Mouse (Mus musculus) layer of hippocampus, adult 11-12 months (tissue): ENCODE measurements at regions not wholly inside any gene's neighbourhood (a gene's known extent, or its start where the extent isn't known, plus 50 kb on each side); places are given as distances from the start of the nearest gene placed in this dataset.

Experiments
- DNase-seq: peaks from one replicate; pipeline ENCODE4 v3.0.0; 2022; ENCODE audit warnings: low spot score

DNA sequence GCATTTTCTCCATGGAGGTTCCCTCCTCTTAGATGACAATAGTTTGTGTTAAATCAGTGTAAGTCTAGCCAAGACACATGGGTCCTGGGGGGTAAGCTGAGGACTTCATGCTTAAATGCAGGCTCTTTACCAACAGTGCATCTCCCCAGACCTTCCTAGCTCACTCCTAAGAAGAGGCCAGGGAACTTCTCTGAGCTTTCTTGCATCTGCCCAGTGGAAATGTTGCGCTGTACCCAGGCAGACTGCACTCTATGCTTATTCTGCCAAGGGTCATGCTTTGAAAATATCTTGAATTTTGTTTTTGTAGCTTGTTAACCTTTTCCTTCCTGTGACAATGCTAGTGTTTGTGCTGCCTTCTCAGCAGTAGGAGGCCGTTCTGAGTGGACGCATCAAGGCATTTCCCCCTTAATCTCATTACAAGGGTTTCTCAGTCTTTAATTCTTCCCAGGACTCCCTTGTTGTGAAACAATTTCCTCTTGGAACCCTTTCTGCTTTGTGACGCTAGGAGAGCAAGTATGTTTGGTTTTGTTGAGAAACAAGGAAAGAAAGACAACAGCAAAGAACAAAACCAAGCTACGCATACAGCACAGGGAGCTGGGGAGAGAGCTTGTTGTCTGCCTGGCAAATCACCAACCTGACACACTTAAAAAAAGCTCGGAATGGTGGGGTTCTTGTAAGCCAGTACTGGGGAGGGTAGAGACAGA, 88.3 kb upstream of the Irf2bp2 start:
- DNase-seq, result no peak

DNA sequence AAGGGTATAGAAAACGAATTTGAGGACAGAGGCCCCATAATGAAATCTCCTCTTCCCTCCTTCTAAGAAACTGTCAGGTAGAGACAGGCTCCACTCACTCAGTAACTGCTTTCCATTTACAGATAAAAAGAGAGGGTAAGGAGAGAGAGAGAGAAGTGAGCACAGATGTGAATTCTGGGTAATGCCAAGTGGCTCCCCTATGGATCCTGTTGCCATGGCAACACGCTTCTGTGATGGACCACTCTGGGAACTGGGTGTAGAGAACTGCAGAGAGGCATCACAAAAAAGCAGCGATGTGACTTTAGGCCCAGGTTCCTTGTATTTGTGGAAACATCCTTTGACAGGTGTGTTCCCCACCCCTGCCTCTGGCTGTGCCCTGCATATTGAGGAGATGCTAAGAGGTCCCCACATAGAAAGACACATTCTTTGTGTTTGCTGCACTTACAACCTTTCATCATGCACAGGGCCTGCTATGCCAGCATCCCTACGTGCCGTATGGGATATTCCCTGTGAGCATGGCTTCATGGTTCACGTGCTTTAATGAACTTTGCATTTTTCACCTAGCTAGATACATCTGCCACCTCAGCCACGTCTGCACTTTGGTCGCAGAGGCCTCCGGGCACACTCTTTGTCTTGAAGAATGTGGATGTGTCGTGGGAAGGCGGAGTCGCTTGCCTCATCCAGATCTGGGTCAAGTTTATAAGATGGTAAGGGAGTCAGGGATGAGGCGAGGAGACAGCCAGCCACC, 84.4 kb upstream of the Irf2bp2 start:
- no peak for DNase-seq

DNA sequence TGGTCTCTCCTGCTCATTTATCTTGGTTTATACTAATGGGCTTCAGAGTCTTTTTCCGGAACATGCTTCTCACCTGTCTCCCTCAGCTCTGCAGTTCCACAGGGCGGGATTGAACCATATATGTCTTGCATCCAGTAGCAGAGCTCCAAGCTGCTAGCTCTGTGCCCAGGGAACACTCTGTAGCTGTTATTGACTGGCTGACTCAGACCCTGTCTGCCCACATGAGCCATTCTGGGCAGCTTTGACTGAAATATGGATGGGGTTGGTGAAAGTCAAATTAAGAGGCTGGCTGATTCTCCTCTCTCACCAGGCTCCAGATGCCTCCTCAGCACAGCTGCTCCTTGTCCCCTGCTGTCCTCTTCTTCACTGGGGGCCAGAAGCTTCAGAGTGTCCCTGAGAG, 81.4 kb upstream of the Irf2bp2 start:
- DNase-seq, result peak; percentile 45

DNA sequence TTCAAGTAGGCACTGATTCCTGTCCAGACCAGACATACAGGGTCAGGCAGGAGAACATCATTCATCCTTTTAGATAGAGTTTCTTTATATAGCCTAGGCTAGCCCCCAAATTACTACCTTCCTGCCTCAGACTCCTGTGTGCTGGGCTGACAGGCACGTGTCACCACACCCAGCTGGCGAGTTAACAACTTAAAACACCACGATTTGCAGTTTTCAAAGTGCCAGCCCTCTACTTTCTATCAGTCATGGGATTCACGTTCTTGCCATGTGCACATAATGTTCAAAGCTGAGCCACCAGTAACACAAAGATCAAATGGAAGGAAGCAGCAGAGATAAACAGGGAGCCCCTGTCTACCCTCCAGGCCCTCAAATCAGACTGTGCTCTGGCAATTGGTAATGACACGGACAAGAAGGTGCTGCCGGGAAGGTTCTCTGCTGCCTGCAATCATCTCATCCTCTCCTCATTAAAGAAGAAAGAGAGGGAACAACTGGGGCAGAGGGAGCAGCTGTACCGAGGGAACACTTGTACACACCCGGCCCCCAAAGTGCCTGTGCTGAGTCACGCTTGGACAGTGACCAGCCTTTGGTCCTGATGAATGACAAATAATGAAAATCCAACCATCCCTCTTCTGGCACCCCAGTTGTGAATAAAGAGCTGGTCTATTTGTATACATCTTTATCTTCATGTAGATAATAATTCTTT, 79.4 kb upstream of the Irf2bp2 start:
- DNase-seq, result no peak

DNA sequence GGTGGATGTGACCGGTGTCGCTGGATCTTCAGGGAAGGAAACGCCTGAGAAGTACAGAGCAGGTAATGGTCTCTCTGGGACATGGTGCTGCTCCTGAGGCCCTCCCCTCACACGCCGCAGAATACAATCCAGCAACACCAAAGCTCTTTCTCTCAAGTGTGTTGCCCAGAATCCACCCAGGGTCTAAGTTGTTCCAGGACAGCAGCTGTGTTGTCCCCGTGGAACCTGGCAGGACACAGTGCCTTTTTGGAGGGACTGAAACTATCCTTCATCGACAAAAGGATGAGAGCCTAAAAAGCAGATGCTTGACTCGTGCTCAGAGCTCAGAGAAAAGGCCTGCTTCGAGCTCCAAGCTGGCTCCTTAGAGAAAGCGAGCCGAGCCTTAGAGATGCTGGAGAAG, 77.8 kb upstream of the Irf2bp2 start:
- DNase-seq, result no peak

DNA sequence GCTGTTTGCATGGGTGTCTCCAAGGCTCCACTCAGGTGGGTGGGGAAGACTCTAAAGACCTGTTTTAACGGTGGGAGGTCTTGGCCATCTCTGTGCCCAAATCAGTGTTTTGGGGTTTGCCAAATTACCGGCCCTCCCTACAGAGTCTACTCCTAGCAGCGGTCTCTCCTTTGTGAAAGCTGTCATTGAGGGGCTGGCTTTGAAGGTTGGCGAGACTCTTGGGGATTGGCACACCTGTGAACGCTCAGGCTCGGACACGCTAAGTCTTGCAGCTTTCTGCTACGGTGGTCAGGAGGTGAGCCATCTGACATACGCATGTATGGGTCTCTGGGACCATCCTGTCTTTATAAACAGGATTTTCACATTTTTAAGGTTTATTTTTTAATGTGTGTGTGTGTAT, 76.1 kb upstream of the Irf2bp2 start:
- no peak for DNase-seq

DNA sequence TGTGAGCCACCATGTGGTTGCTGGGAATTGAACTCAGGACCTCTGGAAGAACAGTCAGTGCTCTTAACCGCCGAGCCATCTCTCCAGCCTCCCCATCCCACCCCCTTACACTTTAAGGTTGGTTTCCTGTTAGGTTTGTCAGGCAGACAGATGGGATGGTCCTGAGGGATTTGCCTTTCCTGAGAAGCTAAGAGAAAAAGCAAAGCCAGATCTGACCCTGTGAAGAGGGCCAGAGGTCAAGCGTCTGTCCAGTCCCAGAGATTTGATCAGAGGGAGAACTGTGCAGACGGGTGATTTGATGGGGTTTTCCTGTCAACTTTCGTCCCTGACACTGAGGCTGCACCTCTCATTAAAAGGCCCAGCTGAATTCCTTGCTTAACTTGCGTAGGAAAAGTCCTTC, 75.4 kb upstream of the Irf2bp2 start:
- DNase-seq, result no peak

DNA sequence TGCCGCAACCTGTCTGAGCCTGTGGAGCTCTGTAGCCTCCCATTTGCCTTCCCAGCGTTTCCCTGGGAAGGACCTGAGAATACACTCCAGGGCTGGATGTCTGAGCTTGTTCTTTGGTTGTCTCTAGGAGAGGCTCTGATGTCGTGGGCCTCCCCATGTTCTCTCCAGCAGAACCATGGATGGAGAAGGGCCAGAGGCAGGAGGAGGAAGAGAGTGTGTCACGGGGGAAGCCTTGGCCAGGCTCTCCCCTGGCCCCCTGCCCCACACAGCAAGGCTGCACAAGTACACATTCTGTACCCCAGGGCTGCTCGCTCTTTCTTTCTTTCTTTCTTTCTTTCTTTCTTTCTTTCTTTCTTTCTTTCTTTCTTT, 74.9 kb upstream of the Irf2bp2 start:
- peak; percentile 27 for DNase-seq

DNA sequence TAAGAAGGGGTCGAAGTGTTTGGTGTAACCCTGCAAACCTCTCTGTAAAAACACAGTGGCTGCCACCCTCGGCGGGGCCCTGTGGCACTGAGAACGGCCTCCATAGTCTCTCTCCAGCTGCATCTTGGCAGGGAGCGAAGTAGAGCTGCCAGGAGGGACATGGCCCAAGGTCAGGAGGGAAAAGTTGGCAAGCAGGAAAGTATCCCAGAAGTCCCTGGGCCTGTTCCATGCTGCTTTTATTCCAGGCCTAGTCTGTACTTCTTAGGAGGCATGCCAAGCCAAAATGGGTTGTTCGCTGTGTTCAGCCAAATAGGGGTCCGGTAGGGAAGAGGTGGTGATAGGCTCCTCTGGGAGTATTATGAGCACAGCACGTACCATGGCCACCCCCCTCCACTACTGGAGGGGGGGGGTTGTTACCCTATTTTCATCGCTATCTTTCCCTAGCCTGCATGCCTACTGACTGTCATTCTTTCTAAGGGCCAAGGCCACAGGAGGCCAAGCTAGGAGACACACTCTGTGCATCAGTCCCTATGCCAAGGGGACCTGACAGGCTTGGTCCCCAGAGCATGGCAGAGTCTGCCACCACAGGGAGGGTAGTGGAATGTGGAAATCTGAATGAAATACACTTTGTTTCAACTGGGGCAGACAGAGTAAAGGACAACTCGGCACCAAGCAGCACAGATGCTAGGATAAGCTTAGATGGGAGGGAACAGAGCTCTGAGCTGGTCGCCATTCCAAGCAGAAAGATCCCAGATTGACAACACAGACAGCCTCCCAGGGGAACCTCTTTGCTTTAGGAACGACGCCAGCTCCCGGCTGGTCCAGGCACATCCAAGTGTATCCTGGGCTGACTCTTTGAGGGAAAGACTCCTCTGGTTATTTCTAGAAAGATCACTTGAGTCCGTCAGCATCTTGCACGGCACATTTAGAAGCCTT, 74.2 kb upstream of the Irf2bp2 start:
- DNase-seq, result peak; percentile 82

DNA sequence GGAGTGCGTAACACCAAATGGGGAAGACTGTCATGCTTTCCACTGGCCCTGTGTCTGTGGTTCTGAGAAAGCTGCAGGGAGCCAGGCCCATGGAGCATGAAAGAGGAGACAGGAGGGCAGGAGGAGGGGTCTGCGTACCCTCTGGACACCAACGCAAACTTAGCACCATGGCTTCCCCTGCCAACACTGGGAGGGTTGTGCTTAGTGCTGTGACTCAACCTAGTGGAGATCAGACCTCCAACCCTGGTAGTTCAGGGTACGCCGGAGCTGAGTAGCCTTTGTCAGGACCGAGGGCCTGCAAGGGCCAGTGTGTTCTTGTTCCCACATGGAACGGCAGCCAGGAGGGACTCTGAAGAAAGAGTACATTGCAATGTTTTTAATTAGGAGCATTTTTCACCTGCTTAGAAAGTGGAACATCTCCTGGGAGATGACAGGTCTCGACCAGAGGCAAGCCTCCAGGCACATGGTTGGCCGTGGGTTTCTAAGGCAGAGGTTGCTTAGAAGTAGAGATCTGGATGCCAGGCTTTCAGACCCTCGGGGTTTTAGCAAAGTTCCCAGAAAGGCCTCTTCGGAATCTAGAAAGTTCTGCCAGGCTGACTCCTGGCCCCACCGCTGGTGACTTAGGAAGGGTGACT, 73.4 kb upstream of the Irf2bp2 start:
- no peak for DNase-seq

DNA sequence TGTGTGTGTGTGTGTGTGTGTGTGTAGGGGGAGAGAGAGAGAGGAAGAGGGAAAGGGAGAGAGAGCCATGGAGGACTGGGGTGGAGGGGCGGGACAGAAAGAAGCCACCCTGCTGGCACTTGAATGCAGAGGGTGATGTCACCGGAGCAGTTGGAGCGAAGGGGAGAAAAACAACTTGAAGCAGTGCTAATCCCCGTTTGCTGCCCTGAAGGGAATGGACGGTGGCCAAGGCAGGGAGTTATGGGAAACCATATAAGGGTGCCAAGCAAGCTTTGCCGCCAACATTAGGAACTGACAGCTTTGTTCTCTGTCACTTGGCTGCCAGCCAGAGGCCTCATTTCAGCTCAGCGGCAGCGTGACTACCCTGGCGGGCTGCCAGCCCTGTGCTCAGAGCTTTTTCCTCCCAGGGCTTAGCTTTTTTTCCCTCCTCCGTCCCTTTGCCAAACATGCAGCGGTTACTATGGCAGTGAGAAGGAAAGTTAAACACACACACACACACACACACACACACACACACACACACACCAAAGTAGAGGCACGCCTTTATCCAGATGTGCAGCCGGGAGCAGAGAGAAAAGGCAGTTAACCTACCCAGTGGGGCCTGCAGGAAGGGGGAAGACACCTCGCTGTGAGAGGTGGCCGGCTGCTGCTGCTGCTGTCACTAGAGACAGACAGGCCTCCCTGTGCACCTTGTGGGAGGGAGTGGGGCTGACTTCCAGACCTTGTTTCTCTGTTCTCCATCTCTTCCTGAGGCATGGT, 72.7 kb upstream of the Irf2bp2 start:
- DNase-seq, result peak; percentile 100

DNA sequence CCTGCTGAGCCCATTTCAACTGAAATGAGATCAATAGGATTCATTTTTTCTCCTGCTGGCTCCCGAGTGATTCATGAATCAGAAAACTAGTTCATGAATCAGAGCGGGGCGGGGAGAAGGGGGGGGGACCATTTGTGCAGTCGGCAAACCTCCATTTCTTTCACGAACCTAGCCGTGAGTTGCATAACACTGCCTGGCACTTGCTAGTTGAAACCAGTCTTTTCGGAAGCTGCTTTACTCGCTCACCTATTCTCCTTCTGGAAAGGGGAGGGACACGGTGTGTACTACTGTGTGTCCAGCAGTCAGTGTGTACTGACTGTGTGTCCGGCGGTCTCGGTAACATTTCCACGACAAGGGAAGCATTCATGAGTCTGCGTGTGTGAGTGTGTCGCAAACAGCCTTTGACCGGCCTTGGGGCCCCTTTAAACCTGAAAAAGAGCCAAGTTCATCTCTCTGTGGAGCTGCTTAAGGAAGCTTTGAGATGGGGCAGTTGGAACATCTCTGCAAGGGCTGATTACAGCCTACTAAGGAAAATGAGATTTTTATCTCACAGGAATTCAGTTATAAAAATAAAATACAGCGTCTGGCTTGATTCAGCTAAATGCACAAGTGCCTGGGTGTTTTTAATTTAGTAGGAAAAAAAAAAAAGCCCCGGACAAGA, 71.9 kb upstream of the Irf2bp2 start:
- DNase-seq, result peak; percentile 76

DNA sequence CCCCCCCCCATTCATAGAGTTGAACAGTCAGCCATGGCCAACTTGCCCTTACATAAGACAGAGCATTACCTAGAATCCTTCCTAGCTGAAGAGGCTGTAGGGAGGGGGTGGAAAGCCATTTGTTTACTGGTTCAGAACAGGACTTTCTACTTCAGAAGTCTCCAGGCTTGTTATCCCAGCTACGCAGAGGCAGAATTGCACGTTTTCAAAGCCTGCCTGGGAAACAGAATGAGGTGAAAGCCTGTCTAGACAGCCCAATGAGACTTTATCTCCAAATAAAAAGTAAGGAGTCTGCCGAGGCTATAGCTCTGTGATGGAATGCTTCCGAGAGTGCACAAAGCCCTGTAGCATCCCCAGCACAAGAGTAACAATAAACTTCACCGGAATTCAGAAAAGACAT, 71.1 kb upstream of the Irf2bp2 start:
- DNase-seq, result no peak

DNA sequence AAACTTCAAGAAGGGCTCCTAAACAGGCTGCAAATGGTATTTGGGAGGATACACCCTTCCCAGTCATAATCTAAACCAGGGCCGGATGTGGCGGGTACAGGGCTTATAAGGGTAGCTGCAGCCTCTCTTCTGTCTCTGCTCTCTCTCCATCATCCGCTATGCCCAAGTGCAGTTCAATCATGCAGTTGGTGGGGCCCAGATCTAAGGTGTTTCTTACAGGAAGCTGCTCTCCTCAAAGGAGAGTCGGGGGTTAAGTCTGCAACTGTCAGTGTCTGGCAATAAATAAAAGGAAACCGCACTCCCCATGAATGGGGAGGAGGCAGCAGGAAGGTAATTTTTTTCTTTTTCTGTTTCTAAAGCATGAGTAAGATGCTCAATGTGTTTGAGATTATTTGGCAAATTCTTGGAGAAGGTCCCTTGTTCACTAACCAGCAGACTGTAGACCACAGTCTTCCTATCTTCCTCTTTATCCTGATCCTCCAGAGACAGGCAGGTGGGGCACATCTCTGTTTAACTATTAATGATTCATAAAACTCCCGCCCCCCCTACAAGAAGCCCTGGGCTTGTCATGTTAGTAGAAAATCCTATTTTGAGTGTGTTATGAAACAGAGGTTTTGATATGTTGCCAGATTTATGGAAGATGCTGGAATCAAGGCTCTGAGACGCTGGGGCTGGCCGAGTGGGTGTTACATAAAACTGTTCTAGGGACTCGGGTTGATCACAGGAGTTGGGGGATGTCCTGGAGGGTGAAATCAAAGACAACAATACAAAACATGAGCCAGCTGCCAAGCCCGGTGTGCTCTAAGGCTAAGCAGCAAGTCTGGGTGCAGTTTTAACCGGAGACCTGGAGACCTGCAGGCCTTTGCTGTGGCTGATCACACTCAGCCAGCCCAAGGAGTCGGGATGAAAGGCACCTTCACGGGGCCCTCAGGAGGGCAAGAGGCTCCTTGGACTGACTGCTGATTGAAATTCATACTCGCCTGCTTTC, 69.3 kb upstream of the Irf2bp2 start:
- DNase-seq, result no peak

DNA sequence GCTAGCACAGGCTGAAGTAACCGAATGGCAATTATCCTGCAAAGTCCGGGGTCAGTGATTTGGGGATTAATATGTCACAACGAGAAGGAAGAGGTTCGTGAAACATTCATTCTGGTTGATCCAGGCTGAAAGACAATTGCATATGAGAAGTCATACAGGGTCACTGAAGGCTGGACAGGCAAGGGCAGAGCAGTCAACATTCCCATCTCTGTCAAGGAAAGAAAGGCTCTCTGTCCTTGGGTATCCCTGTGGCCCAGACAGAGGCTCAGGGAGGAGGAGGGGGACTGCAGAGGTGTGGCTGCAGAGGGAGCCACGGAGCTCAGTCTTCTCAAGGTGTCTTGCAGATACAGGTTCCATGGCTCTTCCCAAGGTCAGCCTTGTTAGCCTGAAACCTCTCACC, 68.4 kb upstream of the Irf2bp2 start:
- DNase-seq, result no peak

DNA sequence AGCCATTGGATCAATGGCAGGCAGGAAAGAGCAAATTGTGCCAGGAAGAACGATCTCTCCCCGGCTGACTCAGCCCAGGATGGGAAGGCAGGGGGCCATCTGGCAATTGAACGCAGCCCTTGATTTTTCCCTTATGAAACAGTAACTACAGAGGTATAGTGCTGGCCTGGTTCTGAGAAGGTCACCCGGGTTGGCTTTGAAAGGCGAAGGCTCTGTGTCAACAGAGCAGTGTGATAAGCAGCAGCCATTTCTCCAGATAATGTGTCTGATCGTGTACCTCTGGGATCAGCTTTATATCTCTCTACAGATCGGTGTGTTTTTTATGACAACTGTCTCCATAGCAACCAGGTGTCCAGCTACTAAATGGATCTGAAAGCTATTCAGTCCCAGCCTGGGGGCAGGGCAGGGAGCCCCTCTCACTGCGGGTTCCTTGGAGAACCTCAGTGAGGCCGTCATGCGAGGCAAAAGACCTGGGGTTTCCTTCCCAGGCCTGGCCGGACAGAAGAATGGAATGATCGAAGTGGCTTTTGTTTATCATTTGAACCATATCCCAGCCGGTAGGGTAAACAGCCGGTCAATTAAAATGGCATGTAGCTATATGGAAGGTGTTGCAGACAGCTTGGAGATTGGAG, 67.8 kb upstream of the Irf2bp2 start:
- no peak for DNase-seq

DNA sequence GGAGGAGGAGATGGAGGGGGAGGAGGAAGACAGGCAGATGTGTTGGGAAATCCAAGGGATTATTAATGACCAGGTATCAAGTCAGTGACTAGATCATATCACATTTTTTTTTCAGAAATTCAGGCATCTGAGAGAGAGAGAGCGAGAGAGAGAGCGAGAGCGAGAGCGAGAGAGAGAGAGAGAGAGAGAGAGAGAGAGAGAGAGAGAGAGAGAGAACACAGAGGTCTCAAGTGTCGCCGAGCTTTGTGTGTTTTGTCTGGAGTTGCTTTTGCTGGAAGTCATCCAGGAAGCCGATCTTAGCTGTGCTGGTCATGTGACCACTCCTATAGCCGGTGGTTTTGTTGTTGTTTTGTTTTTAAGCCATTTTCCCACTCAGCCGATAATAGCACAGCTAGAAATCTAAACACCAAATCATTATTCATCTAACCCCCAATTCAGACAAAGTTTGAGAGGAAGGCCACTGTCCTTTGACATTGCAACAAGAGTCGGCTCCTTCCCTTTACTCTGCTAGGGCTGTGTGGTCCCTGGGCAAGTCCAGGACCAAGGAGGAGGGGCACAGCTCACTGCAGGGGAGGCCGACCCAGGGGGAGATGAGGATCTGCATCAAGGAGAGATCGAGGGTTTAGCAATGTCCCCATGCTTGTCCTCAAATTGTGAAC, 67.0 kb upstream of the Irf2bp2 start:
- no peak for DNase-seq
